Mouse (Mus musculus) kidney, adult 2 months (tissue): ENCODE results near the gene Gkap1.

ENCODE experiments used
- CTCF ChIP-seq: fragments of 200-500 bp; conservative IDR thresholded peaks from 2 replicates; pipeline ENCODE4 v1.5.1; 2011; ENCODE audit warnings: low read depth, mild to moderate bottlenecking, control low read depth, low read length, moderate library complexity, mixed read lengths; ENCODE audit not compliant: insufficient read depth, insufficient read length
- POLR2A ChIP-seq: fragments of 200-500 bp; IDR thresholded peaks from one replicate; pipeline ENCODE4 v1.6.1; 2011; ENCODE audit warnings: low read depth, low read length, control low read depth

DNA sequence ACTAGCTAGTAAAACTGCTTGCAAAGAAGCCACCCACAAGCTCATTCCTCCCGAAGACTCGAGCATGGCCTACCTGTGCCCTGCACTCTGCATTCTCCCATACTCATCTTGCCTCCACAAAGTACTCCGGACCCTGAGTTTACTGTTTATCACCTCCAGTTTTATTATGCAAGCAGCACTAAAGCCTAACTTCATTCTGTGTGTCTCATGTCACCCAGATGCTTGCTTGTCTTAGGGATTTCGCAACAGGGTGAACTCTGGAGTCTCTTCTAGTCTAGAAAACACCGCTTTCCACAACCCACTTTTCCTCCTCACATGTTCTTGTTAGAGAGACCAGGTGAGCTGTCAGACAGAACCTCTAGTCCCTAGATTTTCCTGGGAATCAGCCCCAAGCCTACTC lies 26.5 kb downstream of the Gkap1 start:
- no peak for TF ChIP-seq CTCF
- TF ChIP-seq POLR2A = no peak
